Mouse (Mus musculus) ES-E14 (cell line): ENCODE data around the gene Cacng2. TPM values are rescaled to one million over a fixed set of nuclear protein-coding genes. Genes with fewer than 3 reads are reported as not detected.
A peak's percentile ranks its signal among the peaks of the same experiment; 100 is the strongest.

Experiments used
- DNase-seq: peaks from one replicate; pipeline ENCODE4 v3.0.0-alpha.2; 2013; ENCODE audit warnings: low read depth, low spot score
- H3K27ac ChIP-seq: 2 replicates; pipeline ENCODE4 v1.5.1; 2012; ENCODE audit warnings: low read depth, mild to moderate bottlenecking, low read length, moderate library complexity, mixed read lengths; ENCODE audit not compliant: poor library complexity, insufficient read depth, severe bottlenecking
- H3K36me3 ChIP-seq: 2 replicates; pipeline ENCODE4 v1.6.1; 2012; ENCODE audit warnings: mild to moderate bottlenecking, low read length, moderate library complexity, mixed read lengths; ENCODE audit not compliant: control insufficient read depth, poor library complexity, insufficient read depth, severe bottlenecking
- H3K4me1 ChIP-seq, 2 experiments: fragments of 150-350 bp in 1 of 2; sonication (generic) in 1 of 2; 2 replicates each; pipeline ENCODE4 v1.6.1; 2012; ENCODE audit warnings: low read length in 2 of 2, mild to moderate bottlenecking in 1 of 2, mixed read lengths in 1 of 2; ENCODE audit not compliant: control insufficient read depth in 2 of 2, insufficient read depth in 2 of 2, poor library complexity in 1 of 2
- H3K4me3 ChIP-seq, 2 experiments: fragments of 150-350 bp in 1 of 2; sonication (generic) in 1 of 2; 2 replicates each; pipeline ENCODE4 v1.5.1; 2012; ENCODE audit warnings: low read length in 2 of 2, low read depth in 1 of 2, mild to moderate bottlenecking in 1 of 2, mixed read lengths in 1 of 2; ENCODE audit not compliant: insufficient read depth in 1 of 2, poor library complexity in 1 of 2, severe bottlenecking in 1 of 2
- H3K9ac ChIP-seq: 2 replicates; pipeline ENCODE4 v1.6.1; 2012; ENCODE audit warnings: low read depth, mild to moderate bottlenecking, low read length, mixed read lengths; ENCODE audit not compliant: poor library complexity, insufficient read depth, severe bottlenecking
- H3K9me3 ChIP-seq: fragments of 150-350 bp; sonication (generic); 2 replicates; pipeline ENCODE4 v1.6.1; 2012; ENCODE audit warnings: low read depth, mild to moderate bottlenecking, low read length; ENCODE audit not compliant: control insufficient read depth, insufficient read depth
- CHD2 ChIP-seq: IDR thresholded peaks from 2 replicates; pipeline ENCODE4 v1.6.1; 2014; ENCODE audit warnings: mild to moderate bottlenecking, low read depth, low read length, inconsistent platforms
- HCFC1 ChIP-seq: IDR thresholded peaks from 2 replicates; pipeline ENCODE4 v1.6.1; 2012; ENCODE audit warnings: low read length, inconsistent platforms, borderline replicate concordance; ENCODE audit not compliant: insufficient read depth
- MAFK ChIP-seq: IDR thresholded peaks from 2 replicates; pipeline ENCODE4 v1.6.1; 2014; ENCODE audit warnings: mild to moderate bottlenecking, low read depth, low read length, inconsistent platforms; ENCODE audit not compliant: insufficient read depth
- ZC3H11A ChIP-seq: IDR thresholded peaks from 2 replicates; pipeline ENCODE4 v1.6.1; 2012; ENCODE audit warnings: low read depth, mild to moderate bottlenecking, inconsistent platforms, low read length, borderline replicate concordance
- ZNF384 ChIP-seq: IDR thresholded peaks from 2 replicates; pipeline ENCODE4 v1.6.1; 2012; ENCODE audit warnings: low read depth, low read length, inconsistent platforms
- in situ Hi-C, 2 experiments: fragments of 600-800 bp; cut with MboI; formaldehyde crosslinking; loops; one replicate each; pipeline ENCODE4 v1.15.1; 2025; ENCODE audit warnings: low sequenced_read_pairs in 2 of 2, inconsistent platforms in 1 of 2; ENCODE audit not compliant: unreplicated experiment in 2 of 2
- total RNA-seq: library from RNA; depleted of rRNA; stranded (reverse); fragments of 300-350 nt; gene quantifications from 2 replicates; pipeline ENCODE4 v1.2.3, GENCODE M21; 2012; rRNA removed

The Cacng2 gene
- total RNA-seq, 1 experiment: not detected

DNA sequence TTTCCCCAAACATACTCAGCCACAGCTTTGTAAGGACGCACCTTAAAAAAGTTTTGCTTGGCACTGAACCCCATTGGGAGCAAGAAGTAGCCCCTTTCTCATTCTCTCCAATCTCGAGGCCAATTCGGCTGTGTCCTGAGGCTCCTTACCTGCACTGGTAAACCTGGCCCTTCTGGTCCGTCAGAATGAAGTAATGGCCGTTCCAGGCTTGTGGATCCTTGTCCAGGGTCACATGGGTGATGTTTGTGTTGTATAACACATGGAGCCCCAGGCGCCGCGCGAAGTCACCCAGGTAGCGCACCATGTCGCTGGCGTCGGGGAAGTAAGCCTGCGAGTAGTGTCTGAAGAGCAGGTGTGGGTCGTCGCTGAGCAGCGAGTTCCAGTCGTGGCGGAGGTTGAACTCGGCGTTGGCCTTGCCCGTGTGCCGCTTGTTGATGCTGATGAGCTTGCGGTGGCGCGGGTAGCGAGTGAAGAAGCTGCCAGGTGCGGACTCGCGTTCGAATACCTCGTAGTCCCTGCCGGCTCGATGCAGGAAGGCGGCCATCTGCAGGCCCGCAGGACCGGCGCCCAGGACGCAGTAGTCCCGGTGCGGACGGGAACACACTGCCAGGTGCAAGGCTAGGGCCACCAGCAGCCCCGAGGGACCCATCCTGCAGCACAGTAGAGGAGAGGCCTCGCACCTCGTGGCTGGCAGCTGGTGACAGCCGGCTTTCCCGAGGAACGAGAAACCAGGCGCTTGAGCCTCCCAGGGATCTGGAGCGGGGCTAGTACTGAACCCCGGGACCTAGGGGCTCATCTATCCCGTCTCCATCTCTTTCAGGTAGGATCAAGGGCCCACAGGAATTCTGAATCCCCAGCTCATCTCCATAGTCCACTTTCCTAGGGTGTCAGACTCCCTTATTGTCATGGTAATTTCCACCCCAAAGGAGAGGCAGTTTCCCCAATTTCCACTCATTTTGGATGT is 164.1 kb downstream of the Cacng2 start:
- no peak for DNase-seq
- Histone ChIP-seq H3K27ac (no peak overlapping the region), H3K9me3 (no peaks in the 10 kb centered on the region), H3K4me3 (peak overlapping the region; percentile 67 to 77), H3K9ac (peak overlapping the region; percentile 46), H3K4me1 (peaks cover 0 to 10% of the 10 kb centered on the region in 2 experiments; a peak in 2 of 4 replicates), H3K36me3 (peaks cover 33% of the 10 kb centered on the region)
- in situ Hi-C loops: no loop called here
- peak; percentile 8; the same call in 1 of the 2 replicates for TF ChIP-seq HCFC1
- no peak for TF ChIP-seq MAFK
- no peak for TF ChIP-seq CHD2
- no peak for TF ChIP-seq ZNF384

- Histone ChIP-seq H3K4me1 (peaks cover 0 to 10% of the 10 kb centered on the region in 2 experiments; a peak in 2 of 4 replicates), H3K4me3 (no peak overlapping the region), H3K27ac (no peak overlapping the region), H3K9me3 (no peaks in the 10 kb centered on the region), H3K36me3 (peaks cover 20% of the 10 kb centered on the region), H3K9ac (no peak overlapping the region)
- no peak for TF ChIP-seq ZNF384
- no peak for TF ChIP-seq MAFK
- no peak for TF ChIP-seq CHD2
- no peak for TF ChIP-seq ZC3H11A
- TF ChIP-seq HCFC1: no peak
- in situ Hi-C loops: no loop called here
- no peak for DNase-seq
Observed at GRCm38 (mm10) chr15:77954362-77954761, 165.5 kb downstream of the Cacng2 start.

DNA sequence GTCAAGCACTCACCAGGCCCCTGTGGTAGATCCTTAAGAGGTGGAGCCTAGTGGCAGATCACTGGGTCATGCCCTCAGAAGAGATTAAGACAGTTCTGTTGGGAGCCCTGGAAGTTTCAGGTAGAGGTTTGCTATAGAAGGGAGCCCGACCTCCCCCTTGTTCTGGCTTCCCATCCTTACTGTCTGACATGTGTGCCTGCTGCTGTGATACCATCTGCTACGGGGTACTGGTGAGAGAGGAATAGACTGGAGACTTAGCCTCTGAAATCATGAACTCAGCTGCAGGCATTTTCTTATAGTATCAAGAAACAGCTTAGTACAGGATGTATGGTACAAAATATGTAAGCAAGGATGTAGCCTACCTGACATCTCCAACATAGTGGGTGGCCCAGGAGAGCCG is 166.9 kb downstream of the Cacng2 start:
- Histone ChIP-seq H3K4me3 (no peak overlapping the region), H3K27ac (no peak overlapping the region), H3K9ac (no peak overlapping the region), H3K36me3 (peaks cover 15% of the 10 kb centered on the region; the same call in 1 of the 2 replicates), H3K9me3 (no peaks in the 10 kb centered on the region), H3K4me1 (peaks cover 0 to 10% of the 10 kb centered on the region in 2 experiments; a peak in 2 of 4 replicates)
- in situ Hi-C loops: no loop called here
- no peak for TF ChIP-seq HCFC1
- no peak for TF ChIP-seq ZNF384
- no peak for TF ChIP-seq CHD2
- TF ChIP-seq MAFK: no peak
- TF ChIP-seq ZC3H11A: no peak
- DNase-seq: no peak

DNA sequence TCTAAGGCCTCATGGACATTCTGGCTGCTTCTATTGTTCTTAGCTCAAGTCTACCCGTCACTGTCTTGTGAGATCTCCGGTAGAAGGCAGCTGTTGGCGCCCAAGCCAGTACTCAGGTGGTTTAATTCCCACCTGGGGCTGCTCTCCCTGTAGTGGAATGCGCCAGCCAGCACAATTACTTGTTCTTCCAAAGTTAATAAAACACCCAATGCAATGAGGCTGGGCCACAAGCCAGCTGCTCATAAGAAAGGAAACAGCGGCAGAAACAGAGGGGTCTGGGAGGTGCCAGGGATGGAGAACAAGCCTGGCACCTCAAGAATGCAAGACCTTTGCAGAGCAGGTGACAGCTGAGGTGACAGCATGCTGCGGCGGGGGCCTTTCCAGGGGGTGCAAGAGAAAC is 170.8 kb downstream of the Cacng2 start:
- TF ChIP-seq ZC3H11A (no peak), ZNF384 (no peak), MAFK (no peak), CHD2 (no peak), HCFC1 (no peak)
- Histone ChIP-seq H3K9ac (no peak overlapping the region), H3K4me1 (no peaks in the 10 kb centered on the region), H3K36me3 (peaks cover 26% of the 10 kb centered on the region), H3K27ac (no peak overlapping the region), H3K4me3 (no peak overlapping the region), H3K9me3 (no peaks in the 10 kb centered on the region)
- DNase-seq: no peak
- in situ Hi-C loops: no loop called here

DNA sequence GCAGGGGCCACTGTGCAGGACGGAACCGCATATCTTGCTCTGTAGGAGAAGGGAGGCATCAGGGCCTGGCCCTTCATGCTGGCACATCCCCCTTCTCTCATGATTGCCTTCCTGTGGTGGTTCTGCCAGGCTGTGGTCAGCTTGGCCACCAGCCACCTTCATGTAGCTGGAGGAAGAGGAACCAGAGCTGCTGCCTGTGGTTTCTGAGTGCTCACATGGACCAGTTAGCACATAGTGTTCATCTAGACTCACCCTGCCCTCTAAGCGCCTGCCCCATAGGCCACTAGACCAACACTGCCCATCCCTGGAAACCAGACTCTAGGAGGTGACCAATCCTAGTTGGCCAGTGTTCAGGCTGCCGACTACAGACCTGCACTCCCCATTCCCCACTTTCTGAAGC is 174.1 kb downstream of the Cacng2 start:
- TF ChIP-seq HCFC1: no peak
- no peak for TF ChIP-seq CHD2
- TF ChIP-seq ZNF384: no peak
- no peak for TF ChIP-seq ZC3H11A
- no peak for TF ChIP-seq MAFK
- in situ Hi-C loops: no loop called here
- Histone ChIP-seq H3K4me1 (no peaks in the 10 kb centered on the region), H3K27ac (no peak overlapping the region), H3K9ac (no peak overlapping the region), H3K36me3 (peaks cover 24% of the 10 kb centered on the region), H3K9me3 (no peaks in the 10 kb centered on the region), H3K4me3 (no peak overlapping the region)
- no peak for DNase-seq

Other genes with a start within 250 kb of the Cacng2 start
- gene Txn2, start 191.0 kb downstream of the Cacng2 start, total RNA-seq: 90.3 and 91.1 TPM in 2 replicates
- 21.9 and 33.6 TPM in 2 replicates for gene Foxred2, start 163.3 kb downstream of the Cacng2 start, total RNA-seq
- 340 and 419 TPM in 2 replicates for gene Eif3d, start 149.2 kb downstream of the Cacng2 start, total RNA-seq
- gene Ift27, start 54.1 kb upstream of the Cacng2 start, total RNA-seq: 12.6 and 12.8 TPM in 2 replicates
- gene Pvalb, start 86.4 kb upstream of the Cacng2 start, total RNA-seq: not detected in 2 replicates
- 0.31 TPM in 1 of 2 replicates, not detected in the other for gene Ncf4, start 124.8 kb upstream of the Cacng2 start, total RNA-seq
- 0.09 TPM in 1 of 2 replicates, not detected in the other for gene Csf2rb2, start 185.7 kb upstream of the Cacng2 start, total RNA-seq
- 0.05 and 1.1 TPM in 2 replicates for gene Csf2rb, start 205.7 kb upstream of the Cacng2 start, total RNA-seq